Mouse (Mus musculus) liver, embryonic 14.5 days (tissue): Measurements from ENCODE around the gene Lrtm2. TPM values are rescaled to one million over a fixed set of nuclear protein-coding genes. Genes with fewer than 3 reads are reported as not detected.

Experiments used
- ATAC-seq: fragments of 200-750 bp; cut with Nextera tagmentation; 2 replicates; pipeline ENCODE4 v1.8.0; 2017; ENCODE audit warnings: moderate number of reproducible peaks, mild to moderate bottlenecking, moderate library complexity; ENCODE audit not compliant: insufficient read depth
- DNase-seq, 3 experiments: peaks; one replicate each; pipeline ENCODE4 v3.0.0-alpha.2; 2012 to 2013; ENCODE audit warnings: low read depth in 3 of 3, low spot score in 3 of 3
- H3K27ac ChIP-seq: fragments of 300-500 bp; sonication (generic); 2 replicates; pipeline ENCODE4 v1.5.1; 2014; ENCODE audit warnings: moderate library complexity, mild to moderate bottlenecking, control low read depth, inconsistent platforms
- H3K27me3 ChIP-seq: fragments of 300-500 bp; sonication (generic); 2 replicates; pipeline ENCODE4 v1.6.1; 2014; ENCODE audit warnings: mild to moderate bottlenecking, low read length, moderate library complexity; ENCODE audit not compliant: control insufficient read depth, insufficient read depth
- H3K36me3 ChIP-seq: fragments of 300-500 bp; sonication (generic); replicated peaks from 2 replicates; pipeline ENCODE4 v1.6.1; 2014; ENCODE audit warnings: low read depth; ENCODE audit not compliant: control insufficient read depth, insufficient read depth
- H3K4me1 ChIP-seq, 2 experiments: fragments of 200-500 bp in 1 of 2; fragments of 300-500 bp in 1 of 2; sonication (generic) in 1 of 2; replicated peaks; 2 replicates each; pipeline ENCODE4 v1.6.1; 2012 to 2014; ENCODE audit warnings: antibody characterized with exemption in 1 of 2, inconsistent platforms in 1 of 2, low read length in 1 of 2; ENCODE audit not compliant: control insufficient read depth in 2 of 2, insufficient read depth in 2 of 2
- H3K4me2 ChIP-seq: fragments of 300-500 bp; sonication (generic); 2 replicates; pipeline ENCODE4 v1.6.1; 2014; ENCODE audit warnings: low read depth, mild to moderate bottlenecking, control low read depth, moderate library complexity
- H3K4me3 ChIP-seq, 2 experiments: fragments of 200-500 bp in 1 of 2; fragments of 300-500 bp in 1 of 2; sonication (generic) in 1 of 2; 2 replicates each; pipeline ENCODE4 v1.5.1; 2012 to 2014; ENCODE audit warnings: low read depth in 2 of 2, low read length in 2 of 2, mild to moderate bottlenecking in 2 of 2, control low read depth in 1 of 2, inconsistent platforms in 1 of 2, moderate library complexity in 1 of 2; ENCODE audit not compliant: insufficient read depth in 1 of 2
- H3K9ac ChIP-seq: fragments of 300-500 bp; sonication (generic); replicated peaks from 2 replicates; pipeline ENCODE4 v1.6.1; 2014; ENCODE audit warnings: mild to moderate bottlenecking, control low read depth, moderate library complexity
- H3K9me3 ChIP-seq: fragments of 300-500 bp; sonication (generic); 2 replicates; pipeline ENCODE4 v1.6.1; 2016; ENCODE audit warnings: low read length, mixed read lengths; ENCODE audit not compliant: control insufficient read depth
- CTCF ChIP-seq: IDR thresholded peaks from 2 replicates; pipeline ENCODE4 v1.5.1; 2016; ENCODE audit warnings: antibody characterized with exemption, low read depth, control low read depth
- EP300 ChIP-seq: IDR thresholded peaks from 2 replicates; pipeline ENCODE4 v1.6.1; 2016; ENCODE audit warnings: antibody characterized with exemption, low read depth
- WGBS: fragments of 180-500 bp; shearing (Covaris S2); extraction: QIAGEN DNeasy Blood & Tissue Kit; methylation state at CpG from one replicate; pipeline ENCODE4 v1.1.7; 2014; ENCODE audit not compliant: insufficient replicate concordance; 5-methylcytosine and 5-hydroxymethylcytosine counted together
- polyA plus RNA-seq, 2 experiments: library from polyadenylated mRNA; depleted of rRNA in 1 of 2; stranded (reverse) in 1 of 2; unstranded in 1 of 2; fragments of >200 nt; fragmentation: Nextera tagmentation in 1 of 2; extraction: Ambion mirVana in 1 of 2; gene quantifications; 2 replicates each; pipeline versions ENCODE4 v1.2.1 to v1.2.3; 2012 to 2014

Gene Lrtm2
- polyA plus RNA-seq, 2 experiments, result 0.08 TPM; not detected in 1

- Histone ChIP-seq H3K36me3 (peaks cover 19% of the 10 kb centered on the region), H3K4me3 (no peak overlapping the region), H3K4me1 (no peaks in the 10 kb centered on the region), H3K9ac (no peak overlapping the region), H3K27me3 (no peaks in the 10 kb centered on the region), H3K27ac (no peak overlapping the region), H3K4me2 (no peak overlapping the region), H3K9me3 (no peaks in the 10 kb centered on the region)
- TF ChIP-seq EP300, result no peak
- 74% methylated on average over 9 of the region's 9 CpGs for WGBS
- no peak for DNase-seq
- no peak for ATAC-seq
Observed at GRCm38 (mm10) chr6:119350703-119351198, 20.2 kb upstream of the Lrtm2 start.

DNA sequence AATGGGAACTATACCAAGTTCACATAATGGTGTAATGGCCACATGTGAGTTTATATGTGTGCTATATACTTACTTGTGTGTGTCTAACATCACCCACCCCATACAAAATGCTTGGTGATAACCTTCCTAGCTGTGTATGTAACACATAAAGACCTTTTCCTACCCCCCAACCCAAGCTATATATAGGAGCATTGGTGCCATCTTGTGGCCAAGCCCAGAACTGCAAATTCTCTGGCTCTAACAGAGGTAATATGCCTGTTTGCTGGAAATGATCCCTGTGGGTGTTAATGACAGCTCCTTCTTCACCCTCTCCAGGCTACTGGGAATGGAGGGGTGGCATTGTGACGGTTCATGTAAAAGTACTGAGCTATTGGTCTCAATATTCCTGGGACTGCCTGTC is 17.7 kb upstream of the Lrtm2 start:
- H3K4me2 ChIP-seq, result no peak overlapping the region
- TF ChIP-seq EP300 (no peak), CTCF (peak; percentile 80)
- WGBS, result 0% methylated on average over 1 of the region's 1 CpGs
- ATAC-seq, result no peak
- H3K9ac ChIP-seq, result no peak overlapping the region
- peak; percentile 20 to 36 (median 34) for DNase-seq
- no peaks in the 10 kb centered on the region; the same call in 1 of the 2 replicates for H3K36me3 ChIP-seq
- H3K27ac ChIP-seq, result no peak overlapping the region
- no peak overlapping the region for H3K4me3 ChIP-seq
- no peaks in the 10 kb centered on the region for H3K27me3 ChIP-seq
- H3K4me1 ChIP-seq, result no peaks in the 10 kb centered on the region
- no peaks in the 10 kb centered on the region for H3K9me3 ChIP-seq

DNA sequence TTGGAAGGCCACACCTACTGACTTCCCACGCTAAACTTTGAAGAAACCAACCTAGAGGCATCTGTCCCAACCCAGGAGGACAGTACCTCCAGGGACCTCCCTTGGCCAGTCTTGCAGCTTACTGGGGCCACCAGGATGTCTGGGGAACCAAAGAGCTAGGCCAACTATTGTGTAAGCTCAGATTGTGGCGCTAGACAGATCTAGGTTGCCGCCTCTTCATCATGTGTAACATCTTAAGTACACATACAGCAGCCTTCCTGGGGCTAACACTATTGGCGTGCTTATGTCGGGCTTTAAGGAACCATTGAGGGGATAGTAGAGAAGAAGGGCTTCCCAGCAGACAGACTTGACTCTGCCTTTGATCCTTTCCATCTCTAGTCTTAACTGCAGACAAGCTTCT is 17.2 kb upstream of the Lrtm2 start:
- TF ChIP-seq EP300 (no peak), CTCF (no peak)
- Histone ChIP-seq H3K4me1 (no peaks in the 10 kb centered on the region), H3K4me2 (no peak overlapping the region), H3K9me3 (no peaks in the 10 kb centered on the region), H3K4me3 (no peak overlapping the region), H3K9ac (no peak overlapping the region), H3K36me3 (no peaks in the 10 kb centered on the region), H3K27ac (no peak overlapping the region), H3K27me3 (no peaks in the 10 kb centered on the region)
- no peak for ATAC-seq
- DNase-seq, result no peak
- WGBS, result 58% methylated on average over 5 of the region's 5 CpGs

GRCm38 (mm10) chr6:119346257-119346656 is 15.7 kb upstream of the Lrtm2 start:
- no peak for ATAC-seq
- Histone ChIP-seq H3K4me3 (no peak overlapping the region), H3K9ac (no peak overlapping the region), H3K4me1 (no peaks in the 10 kb centered on the region), H3K36me3 (no peaks in the 10 kb centered on the region), H3K27me3 (no peaks in the 10 kb centered on the region), H3K27ac (no peak overlapping the region), H3K4me2 (no peak overlapping the region), H3K9me3 (no peaks in the 10 kb centered on the region)
- WGBS, result 33% methylated on average over 10 of the region's 10 CpGs
- TF ChIP-seq CTCF (no peak), EP300 (no peak)
- DNase-seq, result no peak

- Histone ChIP-seq H3K9ac (no peak overlapping the region), H3K9me3 (no peaks in the 10 kb centered on the region), H3K4me3 (no peak overlapping the region), H3K27me3 (no peaks in the 10 kb centered on the region), H3K36me3 (no peaks in the 10 kb centered on the region), H3K4me1 (no peaks in the 10 kb centered on the region), H3K27ac (no peak overlapping the region), H3K4me2 (no peak overlapping the region)
- TF ChIP-seq CTCF (no peak), EP300 (no peak)
- ATAC-seq (no peak), DNase-seq (no peak)
Observed at GRCm38 (mm10) chr6:119341409-119341808, 10.8 kb upstream of the Lrtm2 start.
